Comparison of ENCODE assay signal across 9 mouse cellular contexts in the genomic region with DNA sequence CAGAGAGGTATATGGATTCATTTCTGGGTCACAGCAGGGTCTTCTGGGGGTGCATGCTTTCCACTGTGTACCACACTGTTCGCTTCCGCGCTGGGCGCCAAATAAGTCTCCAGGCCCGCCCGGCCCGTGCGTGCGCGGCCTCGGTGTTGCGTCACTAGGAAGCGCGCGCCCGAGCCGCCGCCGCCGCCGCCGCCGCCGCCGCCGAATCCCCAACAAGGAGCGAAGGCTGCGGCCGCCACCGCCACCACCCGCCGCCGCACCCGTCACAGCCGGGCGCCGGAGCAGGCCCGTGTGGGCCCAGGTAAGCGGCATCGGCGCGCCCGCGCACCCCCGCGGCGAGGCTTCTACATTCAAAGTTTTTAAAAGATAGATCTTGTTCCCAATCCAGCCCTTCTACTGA. TPM values are rescaled to one million over a fixed set of nuclear protein-coding genes. Genes with fewer than 3 reads are reported as not detected.
A peak's percentile ranks its signal among the peaks of the same experiment; 100 is the strongest.
DNase-seq lines count a peak whose midpoint lies in the region; ATAC-seq and TF ChIP-seq lines count a peak whose summit lies in the region.
"Not testable (repeated sequence)": the region's sequence is repeated elsewhere in the genome, so short reads cannot be mapped to it uniquely, and the experiment has no call there.
"Had no signal": no experiment of that assay in that cellular context is flagged by ENCODE, and none has a peak within 500 bp of the region (broad histone marks: within the 10 kb centered on the region; RNA-seq: fewer than 3 reads in every experiment).

No protein-coding gene starts in this region.

- WGBS in liver, embryonic 14.5 days (ENCODE audit: insufficient replicate concordance) = 56% methylated on average over 26 of the region's 47 CpGs
- 64% methylated on average over 26 of the region's 47 CpGs for WGBS in midbrain, postnatal 0 days
- 53% methylated on average over 41 of the region's 47 CpGs for WGBS in stomach, embryonic 15.5 days

- not testable (repeated sequence) for H3K36me3 ChIP-seq in liver, embryonic 14.5 days (replicated peaks; ENCODE audit: control insufficient read depth, insufficient read depth, low read depth); midbrain, postnatal 0 days (ENCODE audit: insufficient read depth, low read length); stomach, embryonic 15.5 days

- not testable (repeated sequence) for H3K9me3 ChIP-seq in liver, embryonic 14.5 days (ENCODE audit: control insufficient read depth, low read length); midbrain, postnatal 0 days (ENCODE audit: low read length); stomach, embryonic 15.5 days

- H3K4me2 ChIP-seq in liver, embryonic 14.5 days (ENCODE audit: low read depth) = peak overlapping the region; percentile 46
- H3K4me2 ChIP-seq in midbrain, postnatal 0 days (ENCODE audit: low read depth, low read length, poor library complexity, severe bottlenecking) = not testable (repeated sequence)
- peak overlapping the region; percentile 40 for H3K4me2 ChIP-seq in stomach, embryonic 15.5 days

- peak; percentile 100 for ATAC-seq in frontal cortex, adult (ENCODE audit: low TSS enrichment)
- peak; percentile 99 for ATAC-seq in liver, embryonic 14.5 days (ENCODE audit: insufficient read depth)
- peak; percentile 95 for ATAC-seq in midbrain, postnatal 0 days (ENCODE audit: low FRiP score)
- ATAC-seq in stomach, embryonic 15.5 days (ENCODE audit: insufficient read depth, low FRiP score, low read depth) = peak; percentile 98

- not testable (repeated sequence) for TF ChIP-seq CTCF in liver, embryonic 14.5 days (IDR thresholded peaks at IDR 0.05; ENCODE audit: low read depth); midbrain, postnatal 0 days (IDR thresholded peaks at IDR 0.05)

- not testable (repeated sequence) for H3K27me3 ChIP-seq in liver, embryonic 14.5 days (ENCODE audit: control insufficient read depth, insufficient read depth, low read length); midbrain, postnatal 0 days (ENCODE audit: insufficient read depth, low read length); stomach, embryonic 15.5 days (replicated peaks)

- not testable (repeated sequence) for H3K9ac ChIP-seq in liver, embryonic 14.5 days (replicated peaks); midbrain, postnatal 0 days (replicated peaks; ENCODE audit: low read length, poor library complexity, severe bottlenecking); stomach, embryonic 15.5 days

- not testable (repeated sequence) for H3K27ac ChIP-seq in liver, embryonic 14.5 days; midbrain, postnatal 0 days (ENCODE audit: low read depth, low read length); stomach, embryonic 15.5 days

- 0 out of 4 replicates have a peak overlapping the region, but pooled peaks of 1 of the 2 experiments have one; percentile 18 for H3K4me3 ChIP-seq in liver, embryonic 14.5 days (ENCODE audit: insufficient read depth in 1 of 2, low read depth in 2 of 2, low read length in 2 of 2)
- peak overlapping the region; percentile 22; the same call in 1 of the 2 replicates for H3K4me3 ChIP-seq in midbrain, postnatal 0 days (ENCODE audit: low read depth, low read length)
- H3K4me3 ChIP-seq in stomach, embryonic 15.5 days (replicated peaks) = peak overlapping the region; percentile 33

- H3K4me1 ChIP-seq in liver, embryonic 14.5 days (replicated peaks; ENCODE audit: control insufficient read depth in 2 of 2, insufficient read depth in 2 of 2, low read length in 1 of 2); midbrain, postnatal 0 days (ENCODE audit: insufficient read depth, low read length); stomach, embryonic 15.5 days: not testable (repeated sequence)

- peak; percentile 55 to 58 for DNase-seq in B cell, adult 2 months
- peak; percentile 60 for DNase-seq in cerebellum, adult 9-10 months
- DNase-seq in heart, postnatal 4 days = peak; percentile 55
- peak; percentile 47 for DNase-seq in kidney, postnatal 14 days
- not testable (repeated sequence) for DNase-seq in liver, embryonic 14.5 days (ENCODE audit: low read depth in 3 of 3, low spot score in 3 of 3); midbrain, postnatal 0 days (ENCODE audit: low spot score)

- not testable (repeated sequence) for TF ChIP-seq EP300 in liver, embryonic 14.5 days (IDR thresholded peaks at IDR 0.05; ENCODE audit: low read depth)

RNA-seq across cellular contexts. Expression of a gene that starts 57.1 kb away (rescaled TPM):
- 1 to 10 TPM; 1.3 to 1.5 TPM for total RNA-seq in heart, postnatal 4 days (2021)
- not detected in 2 replicates for polyA plus RNA-seq in liver, embryonic 14.5 days (2012; rRNA removed)
- polyA plus RNA-seq in liver, embryonic 14.5 days (2014; fragmentation: Nextera tagmentation; extraction: Ambion mirVana) = not detected in 2 replicates
- total RNA-seq in midbrain, postnatal 0 days (2014; rRNA removed) = 0.11 and 1.2 TPM in 2 replicates
- polyA plus RNA-seq in midbrain, postnatal 0 days (2015; fragmentation: Nextera tagmentation; extraction: Ambion mirVana) = 0.31 TPM in 1 of 2 replicates, not detected in the other
- 0.28 and 0.44 TPM in 2 replicates for polyA plus RNA-seq in stomach, embryonic 15.5 days (2015; fragmentation: Nextera tagmentation; extraction: Ambion mirVana)
- polyA plus RNA-seq: thymus, postnatal 0 days had no signal
